Mouse (Mus musculus) monocyte, adult 5-6 weeks (primary cell): ENCODE data around the gene Tmem248. TPM values are rescaled to one million over a fixed set of nuclear protein-coding genes. Genes with fewer than 3 reads are reported as not detected.

Source experiments
- ATAC-seq: fragments of 153-309, 156-312 bp; replicated peaks from 2 replicates; pipeline ENCODE4 v1.8.0; 2017; ENCODE audit warnings: mild to moderate bottlenecking; ENCODE audit not compliant: low TSS enrichment, insufficient number of reproducible peaks, severe bottlenecking, poor library complexity, low FRiP score
- total RNA-seq: library from RNA; stranded (forward); fragments of 200-1000, 200-491, 200-594 nt; gene quantifications from 3 replicates; pipeline ENCODE4 v1.2.3, GENCODE M21; 2017

Gene Tmem248
- 37.6 to 41.1 TPM (median 40.2 TPM) in 3 replicates for total RNA-seq

DNA sequence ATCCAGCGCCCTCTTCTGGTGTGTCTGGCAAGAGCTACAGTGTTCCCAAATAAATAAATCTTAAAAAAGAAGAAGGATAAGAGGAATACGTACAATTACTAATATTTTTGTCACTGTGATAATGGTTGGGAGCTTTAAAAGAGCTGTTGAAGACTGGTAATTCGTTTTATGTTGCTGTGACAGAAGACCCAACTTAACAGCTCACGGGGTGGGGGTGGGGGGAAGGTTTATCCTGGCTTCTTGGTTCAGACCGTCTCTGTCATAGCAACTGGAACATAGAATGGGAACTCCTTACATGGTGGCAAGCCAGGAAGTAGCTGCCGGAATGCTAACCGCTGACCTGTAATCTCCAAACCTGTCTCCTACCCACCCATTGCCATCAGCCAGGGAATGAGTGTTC, at the start of gene Tmem248:
Tmem248 (plus strand) TSS at position 301 of the 400 bp plus-strand sequence.
- ATAC-seq: no peak

DNA sequence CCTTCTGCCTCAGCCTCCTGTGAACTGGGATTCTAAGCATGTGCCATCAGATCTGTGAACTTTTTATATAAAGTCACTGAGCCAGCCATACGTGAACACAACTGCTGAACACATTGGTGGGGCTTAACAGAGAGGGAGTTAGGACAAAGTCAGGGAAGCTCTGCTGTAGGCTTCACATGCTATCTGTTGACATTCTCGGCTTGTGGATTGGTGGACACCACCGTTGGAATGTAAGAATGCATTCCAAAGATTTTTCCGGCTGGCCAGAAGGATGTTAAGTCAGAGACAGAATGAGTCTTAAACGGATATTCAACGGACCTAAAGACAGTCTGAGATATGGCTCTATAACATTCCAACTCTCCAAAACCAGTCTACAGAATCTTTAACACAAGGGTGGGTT, 47.8 kb upstream of the Tmem248 start:
- ATAC-seq: no peak

DNA sequence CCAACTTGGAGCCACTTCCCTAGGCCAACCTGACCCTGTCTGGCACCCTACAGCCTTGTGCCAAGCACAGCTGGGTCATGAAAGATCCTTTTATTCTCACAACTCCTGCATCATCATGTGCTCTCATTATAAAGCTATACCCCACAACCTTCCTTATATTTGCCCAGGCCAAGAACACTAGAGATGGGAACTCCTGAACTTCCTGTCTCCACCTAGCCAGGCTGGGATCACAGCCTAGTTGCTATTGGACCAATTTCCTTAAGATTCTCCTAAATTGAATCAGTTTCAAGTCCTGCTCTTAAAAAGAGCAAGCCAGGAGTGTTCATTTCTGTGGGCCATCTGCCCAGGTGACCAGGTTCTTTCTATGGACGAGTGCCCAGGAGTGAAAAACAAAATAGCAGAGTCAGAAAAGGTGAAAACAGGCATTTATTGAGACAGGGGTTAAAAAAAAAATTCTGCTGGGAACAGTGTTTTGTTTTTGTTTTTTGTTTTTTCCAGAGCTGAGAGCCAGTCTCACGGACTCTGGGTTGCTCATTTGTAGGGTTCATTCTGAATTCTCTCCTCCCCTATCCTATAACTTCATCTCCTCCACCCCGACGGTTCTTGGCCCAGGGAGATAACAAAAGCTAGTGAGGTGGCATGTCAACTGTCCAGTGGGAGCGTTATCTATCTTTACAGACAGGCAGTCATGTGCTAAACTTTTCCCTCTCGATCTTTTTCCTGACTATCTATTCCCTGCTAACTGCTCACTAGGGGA, 46.0 kb upstream of the Tmem248 start:
- ATAC-seq: no peak

DNA sequence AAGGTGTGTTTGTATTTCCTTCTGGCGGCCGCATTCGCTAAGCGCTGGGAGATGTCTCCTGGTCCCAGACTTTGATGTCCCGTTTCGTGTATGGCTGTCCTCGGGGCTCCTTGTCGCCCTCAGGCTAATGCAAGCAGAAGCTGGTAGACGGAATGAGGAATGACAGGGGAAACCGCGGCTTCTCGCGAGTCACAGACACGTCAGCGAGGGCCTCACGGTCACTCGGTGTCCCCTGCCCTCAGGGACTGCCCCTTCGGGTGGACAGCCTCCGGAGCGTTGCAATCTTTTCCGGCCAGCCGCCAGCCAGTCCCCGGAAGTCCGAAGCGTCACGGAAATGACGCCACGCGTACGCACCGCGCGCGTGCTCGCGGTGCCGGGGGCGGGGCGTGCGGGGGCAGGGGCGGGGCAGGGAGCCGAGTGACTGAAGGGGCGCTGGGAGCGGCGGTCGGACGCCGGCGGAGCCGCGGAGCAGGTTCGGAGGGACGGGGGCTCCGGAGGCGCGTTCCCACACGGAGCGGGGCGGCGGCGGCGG, 45.4 kb upstream of the Tmem248 start, which contains the start of gene Rabgef1:
Rabgef1 (plus strand) TSS at position 376 of the 532 bp plus-strand sequence.
- peak; percentile 98 for ATAC-seq

DNA sequence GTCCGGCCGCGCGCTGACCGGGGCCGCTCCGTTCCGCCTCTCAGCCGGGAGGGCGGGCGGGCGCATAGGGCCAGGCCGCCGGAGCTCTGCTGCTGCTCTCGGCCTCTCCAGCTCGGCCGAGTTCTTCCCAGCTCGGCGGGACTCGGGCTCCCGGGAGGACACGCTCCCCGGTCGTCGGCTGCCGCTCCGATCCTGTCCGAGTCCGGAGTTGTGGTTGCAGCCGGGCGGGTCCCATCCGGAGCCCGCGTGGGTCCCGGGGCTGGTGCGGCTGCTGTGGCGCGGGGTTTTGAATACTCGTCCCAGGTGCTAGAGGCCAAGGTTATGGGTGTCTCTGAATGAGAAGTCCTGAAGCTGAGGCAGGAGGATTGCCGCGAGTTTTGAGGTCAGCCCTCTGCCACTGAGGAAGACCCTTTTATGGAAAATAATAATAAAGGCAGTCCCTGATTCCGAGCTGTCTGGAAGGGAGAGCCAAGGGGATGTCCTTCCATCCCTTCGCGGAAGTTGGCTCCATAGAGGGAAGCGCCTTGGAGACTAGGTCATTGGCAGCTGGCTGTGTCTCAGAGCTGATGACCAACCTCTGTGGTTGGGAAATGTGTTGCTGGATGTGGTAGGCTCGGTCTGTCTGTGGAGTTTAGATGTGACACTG, 44.8 kb upstream of the Tmem248 start:
- peak; percentile 40 for ATAC-seq

DNA sequence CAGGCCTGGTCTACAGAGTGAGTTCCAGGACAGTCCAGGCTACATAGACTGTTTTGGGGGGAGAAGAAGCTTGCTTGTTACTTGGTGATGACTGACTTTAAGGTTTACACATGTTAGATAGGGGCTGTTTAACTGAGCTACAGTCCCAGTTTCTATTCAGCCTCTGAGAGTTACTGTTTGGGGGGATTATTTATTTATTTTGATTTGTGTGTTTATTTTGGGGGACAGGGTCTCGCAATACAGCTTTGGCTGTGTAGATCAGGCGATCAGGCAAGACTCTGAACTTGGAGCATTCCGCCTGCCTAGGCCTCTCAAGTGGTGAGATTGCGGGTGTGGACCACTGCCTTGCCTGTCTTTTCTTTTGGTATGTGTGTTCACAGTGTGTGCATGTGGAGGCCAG, 43.9 kb upstream of the Tmem248 start:
- ATAC-seq: no peak

DNA sequence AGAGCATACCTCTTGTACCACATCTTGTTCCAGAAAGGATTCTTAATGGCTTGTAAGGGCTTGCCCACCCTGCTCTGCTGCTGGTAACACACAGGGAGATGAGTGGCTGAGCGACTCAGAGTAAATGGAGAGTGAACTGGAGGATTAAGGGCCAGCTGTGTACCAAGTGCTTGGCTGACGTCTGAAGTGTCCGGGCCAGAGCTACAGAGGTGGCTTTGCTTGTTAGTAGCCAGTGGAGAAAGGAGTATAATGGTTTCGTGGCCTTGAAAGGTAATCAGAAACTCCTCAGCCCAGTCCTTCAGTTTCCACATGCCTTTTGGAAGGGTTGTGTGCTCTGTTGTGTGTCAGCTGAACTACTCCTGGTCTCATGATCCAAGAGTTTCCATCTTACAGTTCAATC, 39.0 kb upstream of the Tmem248 start:
- ATAC-seq: no peak

DNA sequence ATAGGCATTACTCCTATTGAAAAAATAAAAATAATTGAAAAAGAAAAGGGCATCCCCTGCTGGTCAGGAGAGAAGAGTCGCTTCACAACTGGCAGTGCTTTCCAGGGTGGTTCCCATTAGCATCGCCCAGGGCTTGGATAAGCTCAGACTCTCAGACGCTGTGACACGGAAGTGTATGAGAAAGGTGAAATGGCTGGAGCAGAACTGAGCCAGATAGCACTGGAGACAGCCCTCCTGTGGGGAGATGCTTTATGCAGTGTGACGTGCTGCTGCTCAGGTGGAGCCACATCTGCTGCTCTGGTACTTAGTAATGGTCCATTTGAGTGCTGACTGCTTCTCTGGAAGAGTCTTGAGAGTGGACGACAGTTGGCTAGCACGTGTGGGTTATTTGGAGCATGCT, 36.5 kb upstream of the Tmem248 start:
- no peak for ATAC-seq

DNA sequence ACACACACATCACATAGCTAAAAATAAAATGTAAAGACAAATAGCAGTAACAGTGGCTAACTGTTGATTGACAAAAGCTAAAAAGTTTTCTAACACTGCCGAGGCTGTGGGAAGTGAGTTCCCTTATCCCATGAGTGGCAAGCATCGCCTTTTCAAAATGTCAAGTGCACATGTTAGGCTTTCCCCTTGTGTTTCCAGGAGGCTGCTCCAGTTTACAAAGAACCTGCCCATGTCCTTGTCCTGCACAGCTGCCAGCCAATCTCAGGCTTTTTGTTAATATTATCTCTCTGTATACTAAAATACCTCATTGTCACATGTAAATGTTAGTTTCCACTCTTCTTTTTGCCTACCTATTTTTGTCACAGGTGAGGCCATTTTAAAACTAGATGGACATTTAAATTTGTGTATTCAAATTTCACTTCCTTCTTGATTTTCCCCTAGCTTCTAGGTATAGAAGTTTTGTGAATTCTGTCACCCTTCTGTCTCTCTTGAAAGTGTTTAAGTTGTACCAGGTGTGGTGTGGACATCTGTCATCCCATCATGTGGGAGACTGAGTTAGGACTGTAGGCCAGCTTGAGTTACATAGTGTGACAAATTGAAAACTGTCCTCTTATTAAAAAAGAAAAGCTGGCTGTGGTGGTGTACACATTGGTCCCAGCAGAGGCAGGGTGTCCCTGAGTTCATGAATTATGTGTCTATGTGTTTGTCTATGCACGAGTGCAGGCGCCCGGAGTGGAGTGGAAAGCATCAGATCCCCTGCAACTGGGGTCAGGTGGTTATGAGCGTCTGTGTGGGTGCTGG, 34.9 kb upstream of the Tmem248 start:
- ATAC-seq: no peak

DNA sequence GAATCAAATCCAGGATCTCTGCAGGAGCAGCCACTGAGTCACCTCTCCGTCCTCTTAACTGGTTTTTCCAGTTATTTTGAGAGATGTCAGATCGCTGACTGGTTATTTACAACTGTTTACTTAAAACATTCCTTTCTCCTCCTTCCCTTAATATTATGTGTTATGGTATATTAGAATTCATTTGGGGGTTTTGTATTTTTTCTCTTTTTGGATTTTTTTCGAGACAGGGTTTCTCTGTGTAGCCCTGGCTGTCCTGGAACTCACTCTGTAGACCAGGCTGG, 34.4 kb upstream of the Tmem248 start:
- no peak for ATAC-seq

DNA sequence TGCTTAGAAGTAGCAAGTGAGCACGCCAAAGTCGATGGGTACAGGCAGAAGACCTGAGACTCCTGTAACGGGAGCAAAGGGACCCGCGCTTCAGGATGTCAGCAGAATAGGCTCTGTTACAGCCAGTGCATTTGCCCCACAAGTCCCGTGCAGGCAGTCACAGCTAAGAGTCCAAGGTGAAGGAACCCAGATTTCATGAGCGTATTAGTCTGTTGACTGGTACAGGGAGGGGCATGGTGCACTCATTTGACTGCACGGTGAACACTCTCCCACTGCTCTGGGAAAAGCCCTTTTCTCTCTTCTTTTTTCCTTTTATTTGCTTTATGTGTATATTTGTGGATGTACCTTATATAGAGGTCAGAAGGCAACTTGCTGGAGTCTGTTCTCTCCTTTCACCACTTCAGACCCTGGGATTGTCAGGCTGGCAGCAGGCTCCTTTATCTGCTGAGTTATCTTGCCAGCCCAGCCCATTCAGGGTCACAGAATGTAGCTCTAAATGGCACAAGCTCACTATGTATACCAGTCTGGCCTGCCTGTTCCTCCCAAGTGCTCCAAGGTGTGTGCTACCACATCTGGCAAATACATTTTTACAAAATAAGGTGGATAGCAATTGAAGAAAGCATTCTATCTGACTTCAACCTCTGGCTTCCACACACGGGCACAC, 32.6 kb upstream of the Tmem248 start:
- ATAC-seq: no peak

DNA sequence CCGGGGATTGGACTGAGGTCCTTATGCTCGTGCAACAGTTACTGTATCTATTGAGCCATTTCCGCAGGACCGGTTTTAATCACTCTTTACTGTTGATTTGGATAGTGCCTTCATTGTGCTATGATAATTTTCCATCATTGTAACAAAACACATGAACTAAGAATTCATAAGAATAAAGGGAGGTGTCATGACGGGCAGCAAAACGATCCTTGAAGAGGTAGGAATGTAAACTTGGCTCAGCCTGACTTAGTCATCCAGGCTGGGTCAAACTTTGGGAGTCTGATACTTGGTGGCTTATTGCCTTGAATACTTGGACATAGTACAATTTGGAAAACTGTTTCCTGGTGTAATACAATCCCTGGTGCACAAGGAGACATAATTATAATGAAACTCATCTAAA, 31.6 kb upstream of the Tmem248 start:
- ATAC-seq: no peak

DNA sequence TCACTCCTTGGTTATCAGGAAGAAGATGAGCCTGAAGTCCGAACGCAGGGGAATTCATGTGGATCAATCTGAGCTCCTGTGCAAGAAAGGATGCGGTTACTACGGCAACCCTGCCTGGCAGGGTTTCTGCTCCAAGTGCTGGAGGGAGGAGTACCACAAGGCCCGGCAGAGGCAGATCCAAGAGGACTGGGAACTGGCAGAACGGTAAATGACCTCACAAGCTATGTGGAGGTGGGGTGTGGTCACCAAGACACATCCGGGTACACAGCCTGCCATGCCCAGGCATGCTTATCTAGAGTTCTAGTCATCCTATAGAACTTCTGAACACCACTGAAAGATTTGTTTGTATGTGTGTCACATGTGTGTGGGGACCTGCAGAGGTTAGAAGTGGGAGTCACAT, 29.5 kb upstream of the Tmem248 start:
- no peak for ATAC-seq

DNA sequence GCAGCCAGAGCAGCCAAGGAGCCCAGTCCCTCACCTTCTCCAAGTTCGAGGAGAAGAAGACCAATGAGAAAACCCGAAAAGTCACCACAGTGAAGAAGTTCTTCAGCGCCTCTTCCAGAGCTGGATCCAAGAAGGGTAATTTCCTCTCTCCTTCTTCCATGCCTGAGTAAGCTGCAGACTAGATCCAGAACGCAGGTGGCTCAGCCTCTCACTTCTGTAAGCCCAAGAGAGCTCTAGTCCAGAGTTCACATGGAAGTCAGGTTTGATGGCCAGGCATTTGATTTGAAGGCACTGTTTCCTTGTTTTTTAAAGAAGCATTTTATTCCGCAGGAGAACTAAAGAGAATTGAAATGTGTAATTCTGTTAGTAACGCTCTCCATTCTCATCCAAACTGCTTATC, 26.0 kb upstream of the Tmem248 start:
- ATAC-seq: no peak

DNA sequence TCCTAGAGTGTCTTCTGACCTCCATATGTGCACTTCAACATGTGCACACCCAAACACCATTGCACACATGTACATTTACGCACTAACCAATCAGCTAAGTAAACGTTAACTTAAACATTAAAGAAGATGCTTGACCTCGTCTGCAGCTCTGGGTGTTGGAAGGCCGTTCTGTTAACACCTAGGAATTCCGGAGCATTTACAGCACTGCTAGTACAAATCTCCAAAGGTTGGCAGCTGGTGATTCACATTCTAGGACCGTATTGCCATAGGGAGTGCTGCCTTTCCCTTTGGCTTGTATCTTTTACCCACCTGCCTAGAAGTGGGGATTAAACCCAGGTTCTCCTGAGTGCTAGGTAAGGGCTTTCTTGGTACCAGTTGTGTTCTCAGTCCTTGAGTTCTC, 25.0 kb upstream of the Tmem248 start:
- ATAC-seq: no peak

DNA sequence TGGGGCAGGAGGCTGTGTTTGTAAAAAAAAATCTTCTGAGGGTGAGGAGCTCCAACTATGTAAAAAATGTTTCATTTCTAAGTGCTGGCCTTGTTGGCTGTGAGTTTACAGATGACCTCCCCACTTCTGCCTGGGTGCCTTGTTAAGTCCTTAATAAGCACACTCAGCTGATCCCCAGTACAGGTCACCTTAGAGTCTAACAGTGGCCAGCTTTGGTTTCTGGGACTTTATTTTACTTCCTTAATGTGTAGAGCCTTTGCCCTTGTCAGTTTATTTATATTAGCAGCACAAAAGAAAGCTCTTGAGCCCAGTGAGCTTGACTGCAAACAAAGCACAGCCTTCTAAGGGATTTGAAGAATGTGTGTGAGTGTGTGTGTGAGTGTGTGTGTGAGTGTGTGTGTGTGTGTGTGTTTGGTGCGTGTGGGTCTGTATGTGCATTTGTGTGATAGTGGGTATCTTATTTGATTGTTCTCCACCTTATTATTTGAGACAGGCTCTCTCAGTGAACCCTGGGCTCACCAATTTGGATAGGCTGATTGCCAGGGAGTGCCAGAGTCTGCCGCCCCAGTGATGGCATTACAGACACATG, 24.4 kb upstream of the Tmem248 start:
- ATAC-seq: no peak

DNA sequence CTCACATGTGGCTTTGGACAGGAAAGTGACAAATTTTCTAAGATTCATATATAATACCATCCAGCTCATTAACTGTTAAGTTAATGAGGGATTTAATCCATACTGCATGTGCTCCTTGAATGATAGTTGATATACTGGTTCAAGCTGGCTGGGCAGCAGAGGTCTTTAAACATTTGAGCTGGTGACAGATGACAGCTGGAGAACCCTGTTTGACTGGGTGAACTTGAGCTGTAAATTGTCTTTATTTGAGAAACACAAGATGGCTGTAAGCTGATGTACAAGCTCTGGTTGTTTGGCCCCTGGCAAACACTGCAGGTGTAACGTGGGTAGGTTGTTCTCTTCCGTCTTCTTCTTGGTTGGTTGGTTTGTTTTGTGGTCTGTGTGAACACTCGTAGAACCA, 23.1 kb upstream of the Tmem248 start:
- ATAC-seq: no peak

DNA sequence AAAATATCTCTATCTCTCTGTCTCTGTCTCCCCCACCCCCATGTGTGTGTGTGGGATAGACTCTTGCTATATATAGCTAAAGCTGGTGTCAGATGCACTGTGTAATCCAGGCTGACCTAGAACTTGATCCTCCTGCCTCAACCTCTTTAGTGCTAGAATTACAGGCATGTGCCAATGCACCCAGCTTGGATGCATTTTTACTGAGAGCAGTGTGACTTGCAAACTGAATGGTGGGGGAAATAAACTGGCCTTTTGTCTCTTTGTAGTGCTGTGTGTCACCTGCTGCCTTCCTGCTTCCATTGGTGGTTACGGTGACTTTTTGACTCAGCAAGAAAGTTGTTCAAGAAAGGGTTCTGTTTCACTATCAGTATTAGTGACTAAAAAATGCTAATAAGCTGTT, 20.6 kb upstream of the Tmem248 start:
- ATAC-seq: no peak

DNA sequence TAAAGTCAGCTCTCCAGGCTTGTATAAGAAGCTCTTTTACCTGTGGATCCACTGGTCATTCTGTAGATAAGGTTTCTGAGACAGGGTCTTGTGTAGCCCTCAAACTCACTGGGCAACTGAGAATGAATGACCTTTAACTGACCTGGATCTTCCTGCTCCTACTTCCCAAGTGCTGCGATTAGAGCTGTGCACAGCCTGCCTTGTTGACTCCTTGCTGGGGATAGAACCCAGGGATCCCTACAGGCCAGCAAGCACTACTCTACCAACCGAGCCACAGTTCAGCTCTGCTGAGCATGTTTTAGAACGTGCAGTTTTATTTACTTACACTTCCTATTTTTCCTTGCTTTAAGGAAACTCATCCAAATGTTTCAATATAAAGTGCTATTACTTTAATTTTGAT, 19.4 kb upstream of the Tmem248 start:
- ATAC-seq: no peak
